Mouse (Mus musculus) heart, adult 8-10 months (tissue): ENCODE results near the gene Fbh1. TPM values are rescaled to one million over a fixed set of nuclear protein-coding genes. Genes with fewer than 3 reads are reported as not detected.
A peak's percentile ranks its signal among the peaks of the same experiment; 100 is the strongest.

Source experiments
- DNase-seq: peaks from one replicate; pipeline ENCODE4 v3.0.0; 2022; ENCODE audit warnings: low spot score
- total RNA-seq, 4 experiments: library from RNA; stranded (reverse); gene quantifications; 2 replicates each; pipeline ENCODE4 v1.2.4; 2022

Gene Fbh1
- total RNA-seq = 10 to 100 TPM; 58.5 to 74.7 (median 69.2) TPM

DNA sequence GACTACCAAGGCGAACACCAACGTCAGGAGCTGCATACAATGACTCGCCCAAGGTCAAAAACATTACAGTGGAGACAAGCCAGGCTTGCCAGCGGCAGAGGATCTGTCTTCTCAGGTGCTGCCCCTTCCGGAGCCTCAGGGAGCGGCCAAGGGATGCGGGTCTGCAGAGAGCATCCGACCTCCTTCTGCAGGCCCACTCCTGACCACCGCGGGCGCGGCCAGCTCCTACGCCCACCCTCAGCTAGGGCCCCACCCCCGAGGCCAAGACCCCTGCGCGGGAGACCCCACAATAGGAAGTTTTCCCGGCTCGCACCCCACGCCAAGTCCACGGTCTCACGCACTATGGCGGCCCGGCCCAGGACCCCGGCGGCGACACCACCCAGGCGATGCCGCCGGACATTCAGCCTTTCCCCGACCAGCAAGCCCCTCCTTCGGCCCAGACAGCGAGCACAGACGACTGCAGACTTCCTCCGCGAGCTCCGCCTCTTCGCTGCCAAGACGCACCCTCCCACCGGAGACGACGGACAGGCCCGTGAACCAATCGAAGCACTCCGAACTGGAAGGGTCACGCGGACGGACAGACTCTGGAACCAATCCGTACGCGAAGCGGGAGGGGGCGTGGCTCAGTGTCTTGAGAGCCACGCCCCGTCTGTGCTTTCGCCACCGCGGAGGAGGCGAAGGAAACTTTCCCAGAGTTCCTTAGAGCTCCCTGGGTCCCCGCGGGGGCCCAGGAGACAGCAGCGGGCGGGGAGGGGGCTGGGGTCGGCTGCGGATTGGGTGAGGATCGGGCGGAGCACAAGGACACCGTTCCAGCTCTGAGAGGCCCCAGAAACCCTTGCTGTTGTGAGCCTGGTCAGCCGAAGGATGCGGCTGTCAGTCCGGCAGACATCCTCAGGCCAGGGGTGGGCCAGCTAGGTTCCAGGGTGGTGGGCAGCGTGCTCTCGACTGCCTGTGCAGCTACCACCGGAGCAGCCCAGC, at the start of gene Fbh1, which contains the start of gene Ankrd16:
Gene Fbh1 (minus strand): TSS at position 492 of the 978 bp plus-strand sequence.
Gene Ankrd16 (plus strand): TSS at position 786 of the 978 bp plus-strand sequence.
- peak; percentile 100 for DNase-seq

- DNase-seq = no peak
Measured at GRCm38 (mm10) chr2:11801299-11801930, 24.0 kb upstream of the Fbh1 start.

- DNase-seq = no peak
Measured at GRCm38 (mm10) chr2:11797930-11798364, 20.6 kb upstream of the Fbh1 start.

GRCm38 (mm10) chr2:11794668-11795067, 17.3 kb upstream of the Fbh1 start:
- no peak for DNase-seq

GRCm38 (mm10) chr2:11784159-11784558, 6.8 kb upstream of the Fbh1 start:
- DNase-seq = no peak

DNA sequence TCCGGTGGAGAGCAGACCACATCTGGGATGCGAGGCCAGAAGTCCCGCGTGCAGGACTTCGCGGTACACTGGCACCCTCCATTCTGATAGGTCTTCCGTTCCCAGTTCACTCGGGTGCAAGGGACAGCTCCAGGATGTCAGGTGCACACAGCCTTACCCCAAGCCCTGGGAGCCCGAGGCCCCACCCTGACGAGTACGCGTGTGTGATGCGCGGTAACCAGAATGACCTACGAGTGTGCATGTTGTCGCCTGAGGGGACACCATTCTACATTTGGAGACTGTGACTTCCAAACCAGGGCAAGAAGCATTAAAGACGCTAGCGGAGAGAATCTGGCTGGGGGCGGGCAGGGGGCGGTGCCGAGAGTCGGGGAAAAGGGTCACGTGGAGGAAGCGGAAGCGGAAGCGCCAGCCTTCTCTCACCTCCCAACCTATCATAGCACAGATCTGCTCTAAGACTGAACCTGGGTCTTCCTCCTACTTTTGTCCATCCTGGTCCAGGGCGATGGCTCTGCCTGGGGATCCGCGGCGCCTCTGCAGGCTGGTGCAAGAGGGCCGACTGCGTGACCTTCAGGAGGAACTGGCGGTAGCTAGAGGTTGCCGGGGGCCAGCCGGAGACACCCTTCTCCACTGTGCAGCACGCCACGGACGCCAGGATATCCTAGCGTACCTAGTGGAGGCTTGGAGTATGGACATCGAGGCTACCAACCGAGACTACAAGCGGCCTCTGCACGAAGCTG, 873 bp upstream of the Fbh1 start:
- peak; percentile 83 for DNase-seq

- DNase-seq = no peak
Measured at GRCm38 (mm10) chr2:11776415-11776814, 967 bp downstream of the Fbh1 start.

DNA sequence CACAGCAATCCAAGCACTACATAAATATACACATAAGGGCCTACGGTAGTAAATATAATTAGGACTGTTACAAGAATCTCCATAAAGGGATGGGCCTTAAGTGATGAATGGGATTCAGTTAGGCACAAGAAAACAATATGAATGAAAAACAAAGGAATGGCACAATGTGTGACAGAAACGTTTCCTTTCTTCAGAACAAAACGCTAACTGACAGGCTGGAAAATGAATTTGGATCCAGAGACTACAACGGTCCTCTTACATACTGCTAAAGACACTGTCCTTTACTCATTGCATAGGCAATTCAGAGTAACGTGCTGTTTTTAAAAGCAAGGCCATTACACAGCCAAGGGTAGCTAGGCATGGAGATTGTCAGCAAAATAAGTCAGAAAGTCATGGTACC, 2.3 kb downstream of the Fbh1 start:
- no peak for DNase-seq

DNA sequence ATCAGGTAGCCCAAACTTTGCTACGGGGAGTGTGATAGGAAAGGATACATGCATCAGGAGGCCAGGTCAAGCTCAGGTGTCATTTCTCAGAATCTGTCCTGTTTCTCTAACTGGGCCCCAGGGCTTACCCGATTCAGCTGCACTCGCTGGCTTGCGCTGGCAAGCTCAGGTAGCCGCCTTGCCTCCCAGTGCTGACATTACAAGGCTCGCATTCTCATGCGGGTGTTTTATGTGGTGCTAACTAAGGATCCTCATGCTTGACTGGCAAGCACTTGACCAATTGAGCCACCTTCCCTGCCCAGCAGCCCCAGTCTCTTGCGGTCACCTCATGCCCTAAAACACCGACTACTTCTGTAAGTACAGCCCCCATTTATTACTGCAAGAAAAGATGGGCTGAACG, 3.0 kb downstream of the Fbh1 start:
- no peak for DNase-seq

- DNase-seq = no peak
Measured at GRCm38 (mm10) chr2:11772401-11772800, 5.0 kb downstream of the Fbh1 start.

- no peak for DNase-seq
Measured at GRCm38 (mm10) chr2:11771701-11772100, 5.7 kb downstream of the Fbh1 start.

GRCm38 (mm10) chr2:11767161-11767545, 10.2 kb downstream of the Fbh1 start:
- no peak for DNase-seq

DNA sequence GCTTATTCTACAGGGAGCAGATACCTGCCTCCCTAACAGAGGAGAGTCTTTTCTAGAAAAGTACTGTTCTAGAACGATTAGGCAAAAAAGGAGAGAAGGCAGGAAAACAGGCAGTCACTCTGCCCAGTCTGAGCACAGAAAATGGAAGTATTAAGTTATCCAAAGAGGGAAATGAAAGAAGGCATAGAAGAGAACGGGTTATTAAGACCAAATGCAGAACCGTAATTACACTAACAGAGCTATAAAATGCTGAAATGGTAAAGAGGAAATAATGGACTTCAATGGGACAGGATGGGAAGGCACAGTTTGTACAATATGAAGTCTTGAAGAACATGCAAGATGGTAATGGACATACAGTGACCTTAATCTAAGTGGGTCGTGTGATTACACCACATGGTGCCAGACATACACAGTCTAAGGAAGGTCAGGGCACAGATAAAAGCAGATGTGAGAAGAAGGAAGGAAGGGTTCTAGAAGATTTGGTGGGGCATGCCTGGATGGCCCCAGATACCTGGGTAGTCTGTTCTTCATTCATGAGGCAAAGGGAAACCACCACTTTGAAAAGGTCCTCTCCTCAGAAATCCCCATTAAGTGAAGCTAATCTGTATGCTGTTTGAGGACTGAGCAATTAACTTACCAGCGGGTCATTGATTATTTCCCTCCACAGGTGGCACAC, 10.8 kb downstream of the Fbh1 start:
- DNase-seq = no peak

DNA sequence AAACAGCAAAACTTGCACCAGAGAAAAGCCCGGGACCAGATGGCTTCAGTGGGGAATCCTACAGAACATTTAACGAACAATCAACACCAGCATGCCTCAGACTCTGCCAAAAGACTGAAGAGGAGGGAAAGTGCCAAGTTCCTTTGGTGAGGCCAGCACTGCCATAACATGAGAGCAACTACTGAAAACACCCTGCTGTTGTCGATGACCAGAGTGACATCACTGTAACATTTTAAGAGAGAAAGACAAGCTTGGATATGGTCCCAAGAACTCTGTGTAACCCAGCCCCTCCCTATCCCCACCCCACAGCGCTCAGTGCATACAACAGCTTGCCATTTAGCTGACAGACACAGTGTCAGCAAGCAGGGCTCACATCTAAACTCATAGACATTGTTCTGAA, 11.7 kb downstream of the Fbh1 start:
- DNase-seq = peak; percentile 25

DNA sequence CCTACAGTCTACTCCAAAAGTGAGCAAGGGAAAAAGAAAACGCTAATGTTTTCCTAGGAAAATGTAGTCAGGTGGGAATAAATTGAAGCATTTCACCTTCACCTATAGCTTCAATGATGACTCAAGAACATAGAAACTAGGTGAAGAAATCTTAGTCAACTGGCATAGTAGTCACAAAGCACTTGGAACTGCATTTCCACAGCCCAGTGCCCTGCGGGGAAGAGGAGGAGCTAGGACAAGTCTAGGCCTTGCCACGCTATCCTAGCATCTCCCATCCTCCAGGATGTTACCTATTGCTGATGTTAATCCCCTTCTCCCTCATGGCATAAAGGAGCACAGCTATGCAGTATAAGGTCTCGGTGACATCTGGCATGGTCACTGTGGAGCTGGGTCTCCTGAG, 14.8 kb downstream of the Fbh1 start:
- no peak for DNase-seq

GRCm38 (mm10) chr2:11739516-11740051, 37.8 kb downstream of the Fbh1 start:
- DNase-seq = no peak

DNA sequence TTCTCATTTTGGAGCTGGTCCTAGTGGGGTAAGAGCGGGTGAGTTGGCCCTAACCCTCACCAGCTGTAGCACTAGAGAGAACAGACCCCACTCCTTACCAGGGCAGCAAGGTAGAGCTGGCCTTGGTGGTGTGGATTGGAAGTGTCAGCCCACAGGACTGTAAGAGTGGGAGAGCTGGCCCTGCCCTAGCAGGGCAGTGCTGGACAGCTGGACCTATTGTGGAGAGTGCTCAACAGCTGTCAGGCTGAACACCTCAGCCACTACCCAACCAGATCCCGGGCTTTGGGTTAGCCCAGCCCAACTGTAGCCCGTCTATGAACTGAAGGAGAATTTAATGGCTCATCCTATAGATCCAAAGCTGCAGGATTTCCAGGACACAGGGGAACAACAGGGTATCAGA, 38.6 kb downstream of the Fbh1 start:
- DNase-seq = no peak

DNA sequence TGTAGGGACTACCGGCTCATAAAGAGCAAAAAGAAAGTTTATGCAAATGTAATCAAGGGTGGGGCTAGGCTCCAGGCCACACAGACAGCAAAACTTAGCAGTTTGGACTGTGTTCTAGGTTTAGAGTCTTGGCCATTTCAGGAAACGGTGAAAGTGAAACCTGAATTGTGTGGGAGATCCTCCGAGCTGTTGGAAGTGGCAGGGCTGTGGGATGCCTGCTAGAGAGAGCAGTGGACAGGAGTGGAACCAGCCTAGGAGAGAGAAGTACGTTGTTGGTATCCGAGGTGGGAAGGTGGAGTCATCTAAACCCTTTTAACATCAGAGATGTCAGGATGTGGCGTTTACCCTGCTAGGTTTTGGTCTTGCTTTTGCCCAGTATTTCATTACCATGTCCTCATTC, 41.5 kb downstream of the Fbh1 start:
- DNase-seq = no peak

DNA sequence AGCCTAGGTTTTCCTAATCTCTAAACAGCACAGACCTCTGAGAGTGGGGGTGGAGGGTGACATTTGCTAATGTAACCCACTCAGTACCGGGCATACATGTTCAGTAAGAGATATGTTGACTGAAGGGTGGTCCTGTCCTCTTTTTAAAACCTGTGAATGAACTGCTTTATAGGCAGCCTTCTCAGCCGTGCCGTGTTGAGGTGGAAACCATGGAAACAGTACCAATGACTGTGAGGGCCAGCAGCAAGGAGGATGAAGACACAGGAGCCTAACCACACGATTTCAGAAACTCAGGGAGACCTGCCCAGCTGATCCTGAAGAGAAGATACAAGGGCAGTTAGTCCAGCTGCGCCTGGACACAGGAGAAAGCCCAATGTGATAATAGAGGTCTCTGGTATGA, 44.4 kb downstream of the Fbh1 start:
- DNase-seq = no peak

- DNase-seq = no peak
Measured at GRCm38 (mm10) chr2:11729091-11729490, 48.3 kb downstream of the Fbh1 start.

DNA sequence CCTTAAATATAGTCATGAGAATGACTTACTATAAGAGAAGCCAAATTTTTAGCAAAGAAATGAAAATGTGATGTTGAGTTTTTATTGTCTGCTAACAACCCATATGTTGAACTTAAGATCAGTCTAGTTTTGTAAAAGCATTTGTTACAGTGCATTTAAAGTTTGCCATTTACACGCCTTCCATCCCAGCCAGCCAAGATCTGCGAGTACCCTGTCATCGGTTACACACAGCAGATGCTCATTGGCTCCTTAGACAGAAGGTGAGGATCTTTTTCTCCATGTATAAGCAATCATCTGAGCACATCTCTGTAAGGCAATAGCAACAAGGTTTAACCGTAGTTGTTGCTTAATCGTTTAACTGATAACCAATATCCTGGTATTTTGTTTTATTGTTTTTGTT, 49.8 kb downstream of the Fbh1 start:
- no peak for DNase-seq
